ENCODE assay signal across 24 mouse cellular contexts in the genomic region with DNA sequence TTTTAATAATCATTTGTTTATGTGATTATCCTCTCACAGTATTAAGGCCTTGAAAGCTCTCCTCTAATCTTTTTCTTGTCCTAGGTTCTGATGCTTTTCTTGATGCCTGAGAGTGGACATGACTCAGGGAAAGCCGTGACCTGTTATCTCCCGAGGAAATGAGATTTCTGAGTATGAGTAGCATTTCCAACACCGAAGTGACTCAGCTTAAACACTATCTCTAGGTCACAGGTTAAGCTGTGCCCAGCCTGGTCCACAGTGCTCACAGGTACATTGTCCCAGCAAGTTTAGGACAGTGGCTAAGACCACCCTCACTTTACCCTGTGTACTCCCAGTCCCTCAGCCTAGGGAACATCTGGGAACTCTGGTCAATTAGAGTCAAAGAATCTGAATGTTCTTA. TPM values are rescaled to one million over a fixed set of nuclear protein-coding genes. Genes with fewer than 3 reads are reported as not detected.
DNase-seq lines count a peak whose midpoint lies in the region; ATAC-seq lines count a peak whose summit lies in the region.
"Had no signal": no experiment of that assay in that cellular context is flagged by ENCODE, and none has a peak within 500 bp of the region (broad histone marks: within the 10 kb centered on the region; RNA-seq: fewer than 3 reads in every experiment).

No protein-coding gene starts in this region.

- peak; percentile 46; the same call in 1 of the 2 replicates for ATAC-seq in megakaryocyte, adult 5-6 weeks (ENCODE audit: poor library complexity, severe bottlenecking)
- ATAC-seq in hindbrain, embryonic 16.5 days: no peak
- ATAC-seq in heart, embryonic 11.5 days (replicated peaks; ENCODE audit: insufficient number of reproducible peaks, low FRiP score, low TSS enrichment): no peak
- ATAC-seq: activated CD4-positive, CD25-positive, alpha-beta regulatory T cell, adult 4 months; CD4-positive, CD25-positive, alpha-beta regulatory T cell, adult 4 months; forebrain, embryonic 13.5 days; forebrain, embryonic 15.5 days; Patski had no signal

- no peak overlapping the region for H3K9ac ChIP-seq in hindbrain, embryonic 16.5 days (ENCODE audit: low read depth, low read length)
- H3K9ac ChIP-seq in heart, embryonic 11.5 days (ENCODE audit: low read depth, low read length): no peak overlapping the region
- H3K9ac ChIP-seq: embryonic facial prominence, embryonic 12.5 days; forebrain, embryonic 13.5 days; forebrain, embryonic 15.5 days; forebrain, postnatal 0 days had no signal

- H3K4me3 ChIP-seq in hindbrain, embryonic 16.5 days (ENCODE audit: low read length): no peak overlapping the region
- no peak overlapping the region for H3K4me3 ChIP-seq in heart, embryonic 11.5 days (ENCODE audit: low read depth, low read length)
- H3K4me3 ChIP-seq: embryonic facial prominence, embryonic 10.5 days; embryonic facial prominence, embryonic 12.5 days; forebrain, embryonic 13.5 days; forebrain, embryonic 15.5 days had no signal

- H3K4me1 ChIP-seq in hindbrain, embryonic 16.5 days (ENCODE audit: control insufficient read depth, insufficient read depth, low read depth, low read length): no peaks in the 10 kb centered on the region
- no peaks in the 10 kb centered on the region for H3K4me1 ChIP-seq in heart, embryonic 11.5 days (ENCODE audit: control insufficient read depth, insufficient read depth, low read length)
- H3K4me1 ChIP-seq: forebrain, embryonic 13.5 days; forebrain, embryonic 15.5 days had no signal

- 87% methylated on average over 3 of the region's 3 CpGs for WGBS in hindbrain, embryonic 16.5 days
- 35% methylated on average over 3 of the region's 3 CpGs for whole genome bisulfite sequencing in heart, embryonic 11.5 days (ENCODE audit: insufficient replicate concordance)

- no peaks in the 10 kb centered on the region for H3K9me3 ChIP-seq in hindbrain, embryonic 16.5 days (ENCODE audit: control insufficient read depth, low read length)
- H3K9me3 ChIP-seq in heart, embryonic 11.5 days (replicated peaks; ENCODE audit: control insufficient read depth, low read length): no peaks in the 10 kb centered on the region
- H3K9me3 ChIP-seq: embryonic facial prominence, embryonic 10.5 days; embryonic facial prominence, embryonic 12.5 days; forebrain, embryonic 13.5 days; forebrain, embryonic 15.5 days had no signal

- no peaks in the 10 kb centered on the region for H3K27me3 ChIP-seq in hindbrain, embryonic 16.5 days (replicated peaks; ENCODE audit: control insufficient read depth, insufficient read depth, low read length)
- H3K27me3 ChIP-seq in heart, embryonic 11.5 days (ENCODE audit: control insufficient read depth, insufficient read depth, low read length): no peaks in the 10 kb centered on the region
- H3K27me3 ChIP-seq: CH12.LX; embryonic facial prominence, embryonic 12.5 days; forebrain, embryonic 13.5 days; forebrain, embryonic 15.5 days had no signal

- no peak overlapping the region for H3K4me2 ChIP-seq in hindbrain, embryonic 16.5 days (ENCODE audit: low read length)
- H3K4me2 ChIP-seq in heart, embryonic 11.5 days: no peak overlapping the region
- H3K4me2 ChIP-seq: embryonic facial prominence, embryonic 12.5 days; forebrain, embryonic 13.5 days; forebrain, embryonic 15.5 days had no signal

- DNase-seq in adrenal gland, adult 2 months: peak; percentile 34
- no peak for DNase-seq in adrenal gland, postnatal 25 days
- peak; percentile 6 to 14 for DNase-seq in adrenal gland, postnatal 36 days
- DNase-seq in adrenal gland, postnatal 14 days: no peak
- DNase-seq in 416B (ENCODE audit: low read depth): peak; percentile 12
- DNase-seq: B cell, adult 2 months; cerebellum, adult 11-12 months; cerebellum, adult 2 months; cerebellum, adult 9-10 months; cerebellum, postnatal 10 days; cerebellum, postnatal 25 days had no signal

- H3K36me3 ChIP-seq in hindbrain, embryonic 16.5 days (ENCODE audit: control insufficient read depth, insufficient read depth, low read length): no peaks in the 10 kb centered on the region
- no peaks in the 10 kb centered on the region for H3K36me3 ChIP-seq in heart, embryonic 11.5 days (ENCODE audit: control insufficient read depth, insufficient read depth, low read length)
- H3K36me3 ChIP-seq: embryonic facial prominence, embryonic 10.5 days; embryonic facial prominence, embryonic 12.5 days; forebrain, embryonic 15.5 days; G1E had no signal

- no peak overlapping the region for H3K27ac ChIP-seq in hindbrain, embryonic 16.5 days (ENCODE audit: low read depth, low read length)
- H3K27ac ChIP-seq in heart, embryonic 11.5 days (ENCODE audit: low read depth, low read length): no peak overlapping the region
- H3K27ac ChIP-seq: embryonic facial prominence, embryonic 10.5 days; embryonic facial prominence, embryonic 12.5 days; forebrain, embryonic 13.5 days; forebrain, embryonic 15.5 days had no signal

RNA-seq across cellular contexts. Expression of a gene that starts 53.9 kb away (rescaled TPM):
- total RNA-seq in adrenal gland, adult 2 months (2021): 10 to 100 TPM in 1 of 2 experiments, 1 to 10 TPM in 1; 7.3 to 26.6 TPM
- polyA plus RNA-seq in adrenal gland, adult 2 months (2012; rRNA removed): 40.8 and 62.2 TPM in 2 replicates
- total RNA-seq in adrenal gland, postnatal 25 days (2021): 11.7 and 23.3 TPM in 2 replicates
- 10 to 100 TPM in 1 of 2 experiments, 1 to 10 TPM in 1; 6.9 to 24.1 TPM for total RNA-seq in adrenal gland, postnatal 36 days (2021)
- total RNA-seq in adrenal gland, postnatal 14 days (2021): 9.3 and 12.2 TPM in 2 replicates
- total RNA-seq in megakaryocyte, adult 5-6 weeks (2015): 0.05 TPM in 1 of 2 replicates, not detected in the other
- total RNA-seq in megakaryocyte, adult 5-6 weeks (2017): not detected in 2 replicates
- 12.9 and 14.1 TPM in 2 replicates for polyA plus RNA-seq in hindbrain, embryonic 16.5 days (2015; fragmentation: Nextera tagmentation; extraction: Ambion mirVana)
- 10.1 and 10.3 TPM in 2 replicates for polyA plus RNA-seq in heart, embryonic 11.5 days (2014; fragmentation: Nextera tagmentation; extraction: Ambion mirVana)
- total RNA-seq: CH12.LX, G1E had no signal
- polyA plus RNA-seq: activated CD4-positive, CD25-positive, alpha-beta regulatory T cell, adult 4 months; CD4-positive, CD25-positive, alpha-beta regulatory T cell, adult 4 months; G1E; Patski had no signal

Comparison
In these comparisons a context has a peak if more than half of its experiments do, and no peak if none do; other contexts are left out.
1. DNase-seq: peak in adrenal gland, adult 2 months (single experiment), adrenal gland, postnatal 36 days (2 of 2) and 416B (single experiment); none in adrenal gland, postnatal 25 days (single experiment) and adrenal gland, postnatal 14 days (single experiment).